Mouse (Mus musculus) spleen, postnatal 14 days (tissue): ENCODE measurements around the gene Myh2.

Experiments used
- DNase-seq, 2 experiments: peaks; one replicate each; pipeline ENCODE4 v3.0.0; 2021 to 2022; ENCODE audit warnings: low spot score in 2 of 2

The Myh2 gene

DNA sequence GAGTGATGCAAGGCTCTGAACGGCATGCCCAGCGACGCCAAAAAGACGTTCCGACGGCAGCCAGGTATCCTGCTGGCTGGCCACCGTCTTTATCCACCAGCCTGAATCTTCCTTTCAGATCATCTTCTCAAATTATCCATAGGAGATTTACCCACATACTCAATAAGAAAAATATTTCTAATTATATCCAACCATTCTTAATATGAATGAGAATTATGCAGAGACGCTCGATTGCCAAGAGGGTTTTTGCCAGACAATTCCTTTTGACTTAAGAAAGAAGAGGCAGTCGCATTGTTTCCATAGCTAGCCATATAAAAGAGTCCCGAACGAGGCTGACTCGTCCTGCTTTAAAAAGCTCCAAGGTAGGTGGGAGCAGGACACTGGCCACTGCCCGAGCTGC is at the start of gene Myh2:
Gene Myh2, plus strand, starts transcription at position 301 of the 400 bp plus-strand sequence.
- DNase-seq = no peak

DNA sequence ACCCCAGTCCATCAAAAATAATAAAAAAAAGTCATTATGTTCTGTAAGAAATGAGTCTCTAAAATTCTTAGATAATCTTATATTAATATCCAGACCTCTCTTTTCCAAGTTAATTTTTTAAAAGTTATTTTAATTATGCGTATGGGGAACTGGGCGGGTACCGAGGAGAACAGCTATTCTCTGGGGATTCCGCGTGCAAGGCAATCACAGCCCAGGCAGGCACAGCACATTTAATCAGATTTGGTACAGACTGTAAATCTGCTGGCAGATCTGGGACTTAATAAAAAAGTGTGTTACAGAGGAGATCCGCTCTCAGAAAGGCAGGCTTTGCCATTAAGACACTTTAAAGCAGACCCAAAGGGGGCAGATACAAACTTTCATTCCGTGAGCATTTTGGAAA is 45.9 kb upstream of the Myh2 start:
- no peak for DNase-seq

DNA sequence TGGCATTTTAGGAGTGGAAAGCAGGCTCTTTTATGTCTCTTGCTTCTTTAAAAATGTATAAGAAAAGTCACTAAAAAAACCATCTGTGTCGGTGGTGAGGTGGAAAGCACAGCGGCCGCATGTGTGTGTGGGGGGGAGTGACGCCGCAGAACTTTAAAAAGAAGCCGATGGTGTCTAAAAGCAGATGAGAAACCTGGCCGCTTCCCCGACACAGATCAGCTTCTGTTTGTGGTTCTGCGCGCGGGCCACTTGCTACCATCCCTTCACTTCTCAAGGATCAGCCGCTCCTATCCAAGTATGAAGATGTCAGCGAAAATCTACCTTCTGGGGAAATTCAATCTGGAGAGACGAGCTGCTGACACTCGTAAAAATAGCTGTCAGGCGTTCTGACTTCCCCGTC is 45.5 kb upstream of the Myh2 start:
- no peak for DNase-seq

DNA sequence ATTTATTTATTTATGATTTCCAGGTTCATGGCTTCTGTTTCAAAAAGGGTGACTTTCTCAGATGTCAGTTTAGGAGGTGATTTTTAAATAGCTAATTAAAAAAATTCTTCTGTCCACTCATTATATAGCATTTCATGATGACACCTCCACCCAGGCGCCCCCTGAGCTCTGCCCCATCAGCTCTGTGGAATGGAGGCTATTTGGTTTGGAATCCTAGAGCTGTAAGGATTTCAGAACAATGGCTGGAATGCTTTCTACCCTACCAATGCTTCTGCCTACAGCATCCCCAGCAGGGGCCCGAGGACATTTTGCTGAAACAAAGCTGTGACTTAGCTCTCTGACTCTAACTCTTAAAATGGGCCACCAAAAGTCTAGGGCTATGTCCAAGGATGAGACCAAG is 37.3 kb upstream of the Myh2 start:
- no peak for DNase-seq

DNA sequence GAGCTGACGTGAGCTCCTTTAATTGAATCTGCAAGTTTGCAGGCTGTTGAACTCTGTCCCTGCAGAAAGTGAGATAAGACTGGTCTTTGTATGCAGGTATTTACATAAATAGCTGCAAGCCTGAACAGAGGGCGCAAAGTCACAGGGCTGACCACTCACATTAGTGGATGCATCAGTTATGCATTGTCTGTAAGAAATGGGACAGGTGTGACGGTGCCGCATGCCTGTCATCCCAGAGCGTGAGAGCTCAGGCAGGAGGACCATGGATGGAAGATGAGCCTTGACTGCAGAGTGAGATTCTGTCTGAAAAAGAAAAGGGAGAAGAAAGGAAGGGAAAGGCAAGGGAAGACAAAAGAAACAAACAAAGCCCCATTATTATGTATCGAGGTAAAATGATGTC is 36.2 kb upstream of the Myh2 start:
- DNase-seq = no peak

DNA sequence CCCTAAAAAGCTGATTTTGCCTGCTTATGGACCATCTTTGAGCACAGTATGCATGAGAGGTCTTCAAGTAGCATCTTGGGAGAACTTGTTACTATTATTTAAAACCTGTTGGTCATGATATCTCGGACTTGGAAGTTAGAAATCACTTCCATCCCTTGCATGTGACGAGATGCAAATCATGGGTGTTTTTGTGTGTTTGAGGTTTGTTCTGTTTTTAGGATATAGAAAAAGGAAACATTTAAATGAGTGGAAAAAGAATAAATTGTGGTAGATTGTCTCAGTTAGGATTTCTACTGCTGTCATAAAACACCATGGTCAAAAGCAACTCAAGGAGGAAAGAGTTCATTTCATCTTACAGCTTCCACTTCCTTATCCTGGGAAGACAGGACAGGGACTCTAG is 35.3 kb upstream of the Myh2 start:
- no peak for DNase-seq

DNA sequence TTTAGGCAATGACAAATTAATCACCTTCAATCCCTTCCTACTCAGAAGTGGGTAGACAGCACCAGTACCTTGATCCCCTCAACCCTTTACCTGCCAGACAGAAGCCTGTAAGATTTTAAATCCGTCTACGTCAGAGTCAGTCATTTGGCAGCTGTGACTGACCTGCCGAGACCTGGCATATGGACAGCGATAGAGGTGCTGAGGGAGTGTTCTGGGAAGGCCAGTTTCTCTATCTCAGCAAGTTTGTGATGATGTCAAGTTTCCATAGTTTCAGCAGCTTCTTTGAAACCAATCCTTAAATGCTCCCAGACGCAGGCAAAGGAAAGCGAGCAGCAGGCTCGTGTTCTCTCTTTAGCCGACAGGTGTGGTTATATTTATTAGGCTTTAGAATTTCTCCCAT is 31.3 kb upstream of the Myh2 start:
- no peak for DNase-seq

DNA sequence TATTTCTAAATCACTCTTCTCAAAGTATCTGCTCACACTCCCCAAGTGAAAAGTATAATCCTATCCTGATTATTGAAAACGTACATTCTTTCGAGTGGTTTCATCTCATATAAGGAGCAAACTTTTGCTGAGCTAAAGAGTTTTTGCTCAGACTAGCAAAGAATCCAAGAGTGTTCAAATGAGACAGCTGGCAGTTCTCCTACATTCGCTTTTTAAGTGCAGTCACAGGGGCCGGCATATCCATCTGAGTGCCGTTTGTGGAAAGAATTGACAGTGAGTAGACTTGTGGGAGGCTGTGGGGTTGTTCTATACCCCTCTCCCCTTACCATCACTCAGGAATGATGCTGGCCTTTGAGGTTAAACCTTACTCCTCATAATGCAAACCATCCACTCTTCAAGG is 30.7 kb upstream of the Myh2 start:
- DNase-seq = no peak

DNA sequence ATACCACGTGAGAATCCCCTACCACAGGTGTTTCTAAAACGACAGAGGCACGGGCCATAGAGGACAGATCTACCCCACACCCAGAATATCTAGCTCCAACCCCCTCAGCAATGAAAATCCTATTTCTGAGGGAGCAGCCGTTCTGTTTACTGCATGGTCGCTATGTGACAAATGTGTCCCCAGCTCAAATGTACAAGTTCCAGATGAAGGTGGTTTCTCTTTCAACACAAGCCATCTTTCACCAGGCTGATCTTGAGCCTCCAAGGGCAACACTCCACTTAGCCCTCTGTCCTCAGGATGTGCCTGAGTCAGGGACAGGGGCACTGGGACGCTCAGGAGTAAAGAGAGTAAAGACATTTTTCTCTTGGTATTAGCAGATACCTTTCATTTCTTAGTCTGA is 29.8 kb upstream of the Myh2 start:
- DNase-seq = no peak

DNA sequence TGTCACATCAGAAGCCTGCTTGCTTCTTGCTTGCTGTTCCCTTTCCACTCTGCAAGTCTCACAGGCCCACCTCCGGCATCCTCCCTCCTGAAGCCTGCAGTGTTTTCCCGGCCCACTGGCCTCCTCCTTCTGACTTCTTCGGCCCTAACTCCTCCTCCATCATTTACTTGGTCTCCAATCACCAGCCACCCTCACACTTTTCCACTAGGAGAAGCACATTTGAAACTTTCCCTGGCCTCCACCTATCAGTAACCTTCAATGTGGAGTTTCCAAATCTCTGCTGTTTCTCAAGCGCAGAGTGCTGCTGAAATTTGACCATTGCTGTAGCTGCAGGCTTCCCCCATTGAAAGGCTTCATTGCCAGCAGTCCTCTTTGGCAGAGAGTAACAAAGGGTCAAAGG is 28.8 kb upstream of the Myh2 start:
- DNase-seq = no peak

DNA sequence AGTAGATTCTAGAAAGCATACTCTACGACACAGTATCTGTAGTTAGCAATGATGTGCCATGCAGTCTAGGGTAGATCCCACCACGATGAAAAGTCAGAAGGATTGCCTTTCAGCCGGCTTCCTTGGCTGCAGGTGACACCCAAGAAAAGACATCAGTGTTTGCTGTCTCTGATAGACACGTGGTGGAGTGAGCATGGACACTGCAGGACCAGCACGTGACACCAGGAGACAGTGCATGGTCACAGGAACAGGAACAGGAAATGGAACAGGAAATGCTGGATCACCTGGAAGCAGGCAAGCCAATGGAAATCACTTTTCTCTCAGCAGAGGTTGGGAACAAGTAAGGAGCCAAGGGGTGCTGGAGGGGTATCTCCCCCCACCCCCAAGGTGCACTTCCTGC is 27.8 kb upstream of the Myh2 start:
- DNase-seq = no peak

DNA sequence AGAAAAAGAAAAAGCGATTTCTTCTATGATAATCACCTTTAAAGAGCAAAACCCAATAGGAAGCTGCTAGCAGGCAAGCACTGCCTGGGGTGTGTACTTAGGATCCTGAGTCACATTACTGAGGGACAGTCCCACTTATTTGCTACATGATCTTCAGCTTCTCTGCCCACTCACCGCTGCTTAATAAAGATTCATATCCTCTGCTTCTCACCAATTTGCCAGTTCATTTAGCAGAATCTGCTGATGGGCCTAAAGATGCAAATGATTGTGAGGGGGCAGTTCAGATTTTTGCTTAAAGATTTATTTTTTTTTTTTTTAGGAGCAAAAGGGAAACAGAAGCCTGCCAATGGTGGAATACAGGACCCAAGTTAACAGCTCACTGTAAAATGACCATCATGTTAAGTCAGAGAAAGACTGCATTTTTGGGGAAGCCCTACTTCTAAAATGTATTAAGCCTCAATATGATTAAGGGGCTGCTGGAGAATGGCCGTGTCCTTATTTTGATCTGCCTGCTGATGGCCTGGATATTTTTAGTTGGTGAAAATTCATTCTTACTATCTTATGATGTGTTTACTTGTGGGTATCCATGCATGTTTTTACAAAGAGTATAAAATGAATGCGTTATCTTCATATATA is 26.8 kb upstream of the Myh2 start:
- no peak for DNase-seq

DNA sequence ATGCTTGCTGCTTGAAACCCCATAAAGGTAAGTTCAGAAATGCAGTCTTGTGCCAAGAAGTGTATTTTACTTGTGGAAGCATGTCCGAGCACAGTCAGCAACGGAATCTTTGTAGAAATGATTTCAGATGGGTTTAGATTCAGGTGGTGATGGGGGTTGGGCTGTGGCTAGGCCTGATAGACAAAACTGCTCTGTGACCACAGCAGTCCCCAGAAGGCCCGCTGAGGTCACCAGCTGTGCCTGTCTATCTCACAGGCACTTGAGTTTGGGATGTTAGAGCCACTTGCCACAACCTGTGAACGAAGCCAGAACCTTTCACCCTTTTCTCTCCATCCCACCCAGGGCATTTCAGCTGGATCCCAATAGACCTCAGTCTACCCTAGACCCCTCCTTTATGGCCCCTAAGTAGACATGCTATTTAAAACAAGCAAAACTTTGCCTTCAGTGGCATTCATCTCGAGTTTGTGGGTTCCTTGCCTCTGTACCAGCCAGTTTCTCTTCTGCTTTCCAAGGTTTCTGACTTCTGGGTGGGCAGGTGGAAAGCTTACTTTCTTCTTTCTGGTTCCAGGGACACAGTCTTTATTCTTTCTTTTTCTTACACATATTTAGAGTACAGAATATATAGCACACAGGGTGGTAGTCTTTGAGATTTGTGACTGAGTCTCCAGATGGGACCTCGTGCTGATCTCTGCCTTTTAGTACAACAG is 26.1 kb upstream of the Myh2 start:
- DNase-seq = no peak

DNA sequence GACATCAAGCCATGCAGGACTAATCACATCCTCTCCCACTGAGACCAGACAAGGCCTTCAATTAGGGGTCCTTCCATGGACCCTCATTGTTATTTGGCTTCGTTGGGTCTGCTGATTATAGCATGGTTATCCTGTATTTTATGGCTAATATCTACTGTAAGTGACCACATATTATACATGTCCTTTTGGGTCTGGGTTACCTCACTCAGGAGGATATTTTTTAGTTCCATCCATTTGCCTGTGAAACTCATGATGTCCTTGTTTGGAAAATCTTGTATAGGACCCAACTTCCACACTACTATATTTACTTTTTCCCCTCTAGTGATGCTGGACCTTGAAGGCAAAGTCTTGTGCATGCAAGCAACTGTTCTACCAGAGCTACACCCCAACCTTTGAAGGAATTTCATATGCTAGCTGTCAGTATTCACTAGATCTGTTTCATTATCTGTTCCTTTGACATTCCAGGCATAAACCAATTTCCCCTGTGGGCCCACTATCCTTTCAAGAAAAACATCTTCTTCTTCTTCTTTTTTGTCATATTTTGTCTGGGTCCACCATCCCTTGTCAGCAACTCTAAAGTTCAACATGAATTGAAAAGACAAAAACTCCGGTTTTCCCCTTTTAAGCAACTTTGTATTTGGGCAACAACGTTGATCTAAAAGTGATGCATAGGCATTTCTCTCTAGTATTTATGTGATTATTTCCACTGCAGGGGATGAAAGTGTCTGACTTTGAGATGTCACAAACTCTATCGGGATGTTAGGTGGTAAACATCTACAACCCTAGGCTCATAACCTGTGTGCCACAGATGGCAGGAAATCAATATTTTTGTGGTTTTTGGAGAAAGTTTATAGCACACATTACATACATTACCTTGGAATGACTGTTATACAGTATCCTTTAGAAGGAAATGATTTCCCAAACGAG is 25.1 kb upstream of the Myh2 start:
- DNase-seq = no peak

DNA sequence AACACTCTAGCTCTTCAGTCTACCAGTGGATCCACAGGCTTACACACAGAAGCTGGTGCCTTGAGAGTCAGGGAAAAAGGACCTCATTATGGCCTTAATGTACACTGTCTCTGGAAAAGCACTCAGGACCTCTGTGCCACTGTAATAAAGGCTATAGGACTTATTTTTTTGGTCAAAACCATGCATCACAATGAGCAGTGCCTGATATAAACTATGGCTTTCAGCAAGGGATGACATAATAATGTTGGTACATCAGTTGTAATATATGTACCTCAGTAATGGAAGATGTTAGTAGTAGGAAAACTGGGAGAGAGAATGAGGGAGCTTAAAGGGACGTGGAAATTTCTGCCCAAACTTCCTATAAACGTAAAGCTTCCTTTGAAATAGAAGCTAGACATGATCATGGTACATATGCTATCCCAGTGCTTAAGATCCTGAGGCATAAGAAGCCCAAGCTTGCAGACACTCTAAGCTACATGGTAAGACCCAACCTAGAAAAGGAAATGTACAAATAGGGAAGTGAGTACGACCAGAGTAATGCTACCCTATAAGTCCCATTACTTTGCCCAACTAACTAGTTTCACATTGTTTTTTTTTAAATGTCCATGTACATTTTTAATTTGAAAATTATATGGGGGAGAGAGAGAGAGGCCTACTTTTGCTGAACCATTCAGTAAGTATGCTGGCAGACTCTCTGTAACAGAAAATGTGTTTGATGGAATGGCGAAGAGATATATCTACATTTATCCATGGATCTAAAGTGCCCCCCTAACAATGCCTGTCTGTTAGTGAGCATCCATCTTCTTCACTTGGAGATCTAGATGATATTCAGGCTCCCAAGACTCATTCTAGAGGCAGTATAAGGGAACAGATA is 24.2 kb upstream of the Myh2 start:
- DNase-seq = no peak

DNA sequence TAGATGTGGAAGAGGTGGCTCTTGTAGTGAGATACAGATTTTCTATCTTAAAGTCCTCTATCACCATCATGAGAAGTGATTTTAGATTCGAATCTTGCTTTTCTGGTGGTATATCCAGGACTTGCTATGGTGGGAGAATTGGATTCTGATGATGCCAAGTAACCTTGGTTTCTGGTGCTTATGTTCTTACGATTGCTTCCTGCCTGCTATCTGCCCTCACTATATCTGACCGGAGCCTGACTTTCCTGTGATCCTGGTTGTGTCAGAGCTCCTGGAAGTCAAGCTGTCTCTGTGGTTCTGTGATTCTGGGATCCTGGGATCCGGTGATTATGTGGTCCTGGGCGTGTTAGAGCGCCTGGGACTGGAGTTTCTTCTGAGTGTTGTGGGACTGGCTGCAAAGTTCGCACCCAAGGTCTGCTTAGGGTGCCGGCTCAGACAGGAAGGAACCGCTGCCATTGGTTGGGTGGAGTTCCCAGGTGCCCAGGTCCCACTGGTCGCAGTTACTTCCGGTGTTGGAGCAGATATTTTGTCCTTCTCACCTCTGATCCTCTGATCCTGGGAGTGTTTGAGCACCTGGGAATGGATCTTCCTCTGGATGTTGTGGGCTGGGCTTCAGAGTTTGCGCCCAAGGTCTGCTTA is 23.4 kb upstream of the Myh2 start:
- no peak for DNase-seq

DNA sequence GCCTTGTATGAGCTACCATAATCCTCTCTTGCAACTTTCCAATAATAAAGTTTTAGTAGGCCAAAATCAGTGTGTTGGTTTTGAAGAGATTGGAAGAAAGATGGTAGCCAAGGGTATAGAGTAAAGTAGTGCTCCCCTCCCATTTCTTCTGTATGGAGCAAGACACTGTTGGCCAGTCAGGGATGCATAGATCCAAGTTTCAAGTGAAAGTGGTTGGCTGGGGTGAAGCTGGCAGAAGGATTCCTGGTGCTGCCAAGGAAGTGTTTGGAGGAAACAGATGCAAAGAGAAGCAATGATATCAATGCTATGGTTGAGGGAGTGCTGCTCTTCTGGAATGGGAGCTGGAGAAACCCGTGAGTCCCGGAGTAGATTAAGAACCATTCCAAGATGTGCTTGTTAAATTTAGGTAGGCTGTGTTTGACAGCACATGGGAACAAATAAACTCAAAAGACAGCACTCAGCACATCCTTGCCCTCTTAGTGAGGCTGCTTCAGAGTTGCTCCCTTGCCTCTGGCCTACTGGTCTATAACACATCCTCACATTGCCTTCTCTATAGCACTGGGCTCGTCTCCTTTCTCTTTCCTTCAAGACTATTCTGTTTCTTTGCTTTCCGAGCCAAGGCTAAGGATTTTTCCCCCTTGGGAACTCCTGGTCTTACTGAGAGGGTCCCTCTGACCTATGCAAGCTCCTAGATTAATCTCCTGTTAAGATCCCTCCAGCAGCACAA is 22.4 kb upstream of the Myh2 start:
- no peak for DNase-seq

DNA sequence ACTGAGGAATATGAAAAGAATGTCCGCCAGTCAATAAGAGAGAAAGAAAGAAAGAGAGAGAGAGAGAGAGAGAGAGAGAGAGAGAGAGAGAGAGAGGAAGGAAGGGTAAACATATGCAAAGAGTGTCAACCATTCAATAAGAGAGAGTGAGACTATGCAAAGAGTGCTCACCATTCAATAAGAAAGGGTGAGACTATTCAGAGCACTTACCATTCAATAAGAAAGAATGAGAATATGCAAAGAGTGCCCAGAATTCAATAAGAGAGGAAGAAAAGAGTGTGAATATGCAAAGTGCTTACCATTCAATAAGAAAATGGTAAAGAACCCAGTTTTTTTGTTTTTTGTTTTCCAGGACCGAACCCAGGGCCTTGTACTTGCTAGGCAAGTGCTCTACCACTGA is 20.6 kb upstream of the Myh2 start:
- no peak for DNase-seq

DNA sequence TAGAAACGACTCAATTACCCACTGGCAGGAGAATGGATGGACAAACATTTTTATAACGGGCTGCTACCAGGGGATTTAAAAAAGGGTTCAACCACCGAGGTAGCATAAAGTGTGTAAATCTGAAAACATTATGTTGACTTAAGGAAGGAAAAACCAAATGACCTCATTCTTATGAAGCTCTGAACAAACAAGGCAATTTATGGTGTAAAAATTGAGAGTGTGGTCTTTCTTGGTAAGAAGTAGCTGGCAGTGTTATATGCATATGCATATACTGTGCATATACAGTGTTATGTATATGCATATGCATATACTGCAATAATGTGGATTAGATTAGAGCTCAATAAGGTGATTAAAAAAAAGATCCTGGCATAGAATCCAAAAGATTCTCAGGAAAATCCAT is 19.7 kb upstream of the Myh2 start:
- no peak for DNase-seq
